In the genomic region with DNA sequence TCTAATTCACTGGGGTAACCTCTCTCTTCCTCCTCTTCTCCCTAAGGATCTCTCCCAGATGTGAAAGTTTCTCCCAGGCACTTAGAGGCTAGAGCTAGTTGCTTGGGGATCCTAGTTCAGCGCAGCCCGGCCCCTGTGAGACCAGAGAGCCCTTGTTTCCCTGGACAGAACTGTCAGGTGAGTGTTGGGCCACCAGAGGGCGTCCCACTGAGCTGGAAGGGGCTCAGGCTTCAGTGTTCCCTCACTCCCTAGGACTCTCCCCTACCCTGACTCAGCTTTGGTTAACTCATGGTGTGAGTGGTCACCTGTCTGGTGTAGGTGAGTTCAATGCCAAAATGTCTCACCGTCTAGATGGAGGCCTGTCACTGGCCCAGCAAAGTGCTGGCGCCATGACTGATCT, we compare ENCODE assay signal across 8 mouse cellular contexts. TPM values are rescaled to one million over a fixed set of nuclear protein-coding genes. Genes with fewer than 3 reads are reported as not detected.
DNase-seq lines count a peak whose midpoint lies in the region; ATAC-seq and TF ChIP-seq lines count a peak whose summit lies in the region.

Gene Gigyf1, plus strand, starts transcription at position 113 of the 400 bp plus-strand sequence.

- H3K9ac ChIP-seq in kidney, embryonic 15.5 days = no peak within 1 kb of the TSS
- no peak within 1 kb of the TSS for H3K9ac ChIP-seq in ES-E14 (ENCODE audit: insufficient read depth, low read depth, low read length, poor library complexity, severe bottlenecking)
- 0 out of 2 replicates have a peak within 1 kb of the TSS, but pooled peaks have one; percentile 32 for H3K9ac ChIP-seq in embryonic facial prominence, embryonic 13.5 days
- H3K9ac ChIP-seq in limb, embryonic 14.5 days (ENCODE audit: low read depth, low read length, severe bottlenecking) = no peak within 1 kb of the TSS
- H3K9ac ChIP-seq in neural tube, embryonic 14.5 days (replicated peaks; ENCODE audit: low read depth, low read length) = no peak within 1 kb of the TSS

- no peaks in the 10 kb centered on the region for H3K27me3 ChIP-seq in kidney, embryonic 15.5 days
- no peaks in the 10 kb centered on the region for H3K27me3 ChIP-seq in embryonic facial prominence, embryonic 13.5 days
- no peaks in the 10 kb centered on the region for H3K27me3 ChIP-seq in limb, embryonic 14.5 days (ENCODE audit: control insufficient read depth, insufficient read depth, low read length)
- no peaks in the 10 kb centered on the region for H3K27me3 ChIP-seq in neural tube, embryonic 14.5 days (ENCODE audit: control insufficient read depth, insufficient read depth, low read length)

- TF ChIP-seq POLR2A in limb, embryonic 14.5 days (IDR thresholded peaks at IDR 0.05; ENCODE audit: borderline replicate concordance, extremely low read depth, insufficient read depth, insufficient read length) = no peak

- 73% methylated on average over 5 of the region's 5 CpGs for WGBS in kidney, embryonic 15.5 days
- WGBS in embryonic facial prominence, embryonic 13.5 days = 74% methylated on average over 5 of the region's 5 CpGs
- 77% methylated on average over 5 of the region's 5 CpGs for WGBS in limb, embryonic 14.5 days
- WGBS in neural tube, embryonic 14.5 days = 79% methylated on average over 5 of the region's 5 CpGs

- no peak for DNase-seq in kidney, postnatal 25 days
- no peak for DNase-seq in ES-E14 (ENCODE audit: low read depth, low spot score)
- DNase-seq in heart, postnatal 14 days = peak in 1 of 2 experiments; percentile 52
- DNase-seq in limb, embryonic 14.5 days (ENCODE audit: low spot score) = no peak
- DNase-seq in thymus, postnatal 10 days (ENCODE audit: low spot score in 2 of 2) = no peak

- peaks cover 26% of the 10 kb centered on the region for H3K4me1 ChIP-seq in kidney, embryonic 15.5 days
- peaks cover 8 to 44% of the 10 kb centered on the region in 2 experiments; a peak in 3 of 4 replicates for H3K4me1 ChIP-seq in ES-E14 (ENCODE audit: control insufficient read depth in 2 of 2, insufficient read depth in 2 of 2, low read length in 2 of 2, poor library complexity in 1 of 2)
- H3K4me1 ChIP-seq in embryonic facial prominence, embryonic 13.5 days = peaks cover 17% of the 10 kb centered on the region
- H3K4me1 ChIP-seq in limb, embryonic 14.5 days (ENCODE audit: control insufficient read depth, insufficient read depth, low read length) = no peaks in the 10 kb centered on the region; the same call in 1 of the 2 replicates
- peaks cover 8% of the 10 kb centered on the region for H3K4me1 ChIP-seq in neural tube, embryonic 14.5 days (ENCODE audit: control insufficient read depth, insufficient read depth, low read length)

- H3K9me3 ChIP-seq in kidney, embryonic 15.5 days (replicated peaks) = no peaks in the 10 kb centered on the region
- no peaks in the 10 kb centered on the region for H3K9me3 ChIP-seq in ES-E14 (ENCODE audit: control insufficient read depth, insufficient read depth, low read depth, low read length)
- H3K9me3 ChIP-seq in embryonic facial prominence, embryonic 13.5 days = no peaks in the 10 kb centered on the region
- H3K9me3 ChIP-seq in limb, embryonic 14.5 days (ENCODE audit: control insufficient read depth, low read length) = no peaks in the 10 kb centered on the region
- H3K9me3 ChIP-seq in neural tube, embryonic 14.5 days (ENCODE audit: control insufficient read depth, low read length) = no peaks in the 10 kb centered on the region

- H3K4me2 ChIP-seq in kidney, embryonic 15.5 days = no peak within 1 kb of the TSS
- no peak within 1 kb of the TSS for H3K4me2 ChIP-seq in embryonic facial prominence, embryonic 13.5 days
- no peak within 1 kb of the TSS for H3K4me2 ChIP-seq in limb, embryonic 14.5 days (replicated peaks; ENCODE audit: low read depth, low read length, severe bottlenecking)
- H3K4me2 ChIP-seq in neural tube, embryonic 14.5 days (ENCODE audit: low read depth, low read length) = no peak within 1 kb of the TSS

- H3K4me3 ChIP-seq in kidney, embryonic 15.5 days (replicated peaks) = no peak within 1 kb of the TSS
- no peak within 1 kb of the TSS for H3K4me3 ChIP-seq in ES-E14 (ENCODE audit: insufficient read depth in 1 of 2, low read depth in 1 of 2, low read length in 2 of 2, poor library complexity in 1 of 2, severe bottlenecking in 1 of 2)
- H3K4me3 ChIP-seq in embryonic facial prominence, embryonic 13.5 days = no peak within 1 kb of the TSS
- no peak within 1 kb of the TSS for H3K4me3 ChIP-seq in limb, embryonic 14.5 days (replicated peaks; ENCODE audit: low read length)
- no peak within 1 kb of the TSS for H3K4me3 ChIP-seq in neural tube, embryonic 14.5 days (ENCODE audit: low read depth, low read length)

- peaks cover 71% of the 10 kb centered on the region for H3K36me3 ChIP-seq in kidney, embryonic 15.5 days
- H3K36me3 ChIP-seq in ES-E14 (ENCODE audit: control insufficient read depth, insufficient read depth, low read length, poor library complexity, severe bottlenecking) = peaks cover 59% of the 10 kb centered on the region
- H3K36me3 ChIP-seq in embryonic facial prominence, embryonic 13.5 days = peaks cover 79% of the 10 kb centered on the region
- H3K36me3 ChIP-seq in limb, embryonic 14.5 days (ENCODE audit: control insufficient read depth, insufficient read depth, low read length) = peaks cover 65% of the 10 kb centered on the region
- peaks cover 51% of the 10 kb centered on the region for H3K36me3 ChIP-seq in neural tube, embryonic 14.5 days (ENCODE audit: control insufficient read depth, insufficient read depth, low read length)

- in situ Hi-C loops in ES-E14 (cut with MboI; ENCODE audit: low sequenced_read_pairs in 2 of 2, unreplicated experiment in 2 of 2) = no loop called here

- H3K27ac ChIP-seq in kidney, embryonic 15.5 days = no peak within 1 kb of the TSS
- no peak within 1 kb of the TSS for H3K27ac ChIP-seq in ES-E14 (ENCODE audit: insufficient read depth, low read depth, low read length, poor library complexity, severe bottlenecking)
- no peak within 1 kb of the TSS for H3K27ac ChIP-seq in embryonic facial prominence, embryonic 13.5 days
- no peak within 1 kb of the TSS for H3K27ac ChIP-seq in limb, embryonic 14.5 days (replicated peaks; ENCODE audit: low read depth, low read length)
- no peak within 1 kb of the TSS for H3K27ac ChIP-seq in neural tube, embryonic 14.5 days (ENCODE audit: low read depth, low read length)

- intact Hi-C loops in heart, postnatal 14 days (cut with DNase I) = loop anchor here (5.0 kb wide), 1 partner anchor 114 kb away; no protein-coding TSS in a partner anchor

- ATAC-seq in kidney, embryonic 15.5 days (replicated peaks; ENCODE audit: low FRiP score) = no peak
- no peak for ATAC-seq in embryonic facial prominence, embryonic 13.5 days (ENCODE audit: insufficient number of reproducible peaks, insufficient read depth, low FRiP score, low TSS enrichment, low read depth)
- no peak for ATAC-seq in limb, embryonic 14.5 days (ENCODE audit: low FRiP score, low read depth)
- no peak for ATAC-seq in neural tube, embryonic 14.5 days (ENCODE audit: low read depth)

TF ChIP-seq in ES-E14, 5 proteins besides CTCF, POLR2A, EP300 and RAD21:
- TF ChIP-seq HCFC1 (IDR thresholded peaks at IDR 0.05; ENCODE audit: borderline replicate concordance, insufficient read depth, low read length) (no peak), MAFK (IDR thresholded peaks at IDR 0.05; ENCODE audit: insufficient read depth, low read depth, low read length) (peak; percentile 14; the same call in 1 of the 2 replicates)

RNA-seq across cellular contexts. Expression of gene Gigyf1, which starts in this region (rescaled TPM):
- 13.2 and 14.7 TPM in 2 replicates for polyA plus RNA-seq in kidney, embryonic 15.5 days (2015; fragmentation: Nextera tagmentation; extraction: Ambion mirVana)
- total RNA-seq in ES-E14 (2012; rRNA removed) = 24.7 and 40.3 TPM in 2 replicates
- polyA plus RNA-seq in embryonic facial prominence, embryonic 13.5 days (2015; fragmentation: Nextera tagmentation; extraction: Ambion mirVana) = 16.3 and 17.1 TPM in 2 replicates
- total RNA-seq in heart, postnatal 14 days (2021) = 10 to 100 TPM; 28.3 to 33.8 TPM
- polyA plus RNA-seq in limb, embryonic 14.5 days (2012; rRNA removed) = 45.1 and 51.5 TPM in 2 replicates
- 11.8 and 13.3 TPM in 2 replicates for polyA plus RNA-seq in limb, embryonic 14.5 days (2014; fragmentation: Nextera tagmentation; extraction: Ambion mirVana)
- polyA plus RNA-seq in neural tube, embryonic 14.5 days (2014; fragmentation: Nextera tagmentation; extraction: Ambion mirVana) = 16.3 and 21.2 TPM in 2 replicates
